Mouse (Mus musculus) ES-Bruce4 (cell line): ENCODE measurements at regions not wholly inside any gene's neighbourhood (a gene's known extent, or its start where the extent isn't known, plus 50 kb on each side); places are given as distances from the start of the nearest gene placed in this dataset.

Experiments
- CTCF ChIP-seq: IDR thresholded peaks from one replicate; pipeline ENCODE4 v1.8.1; 2011; ENCODE audit warnings: low read depth, low read length
- EP300 ChIP-seq: IDR thresholded peaks from 2 replicates; pipeline ENCODE4 v1.6.1; 2011; ENCODE audit warnings: low read depth, low read length; ENCODE audit not compliant: insufficient read depth
- POLR2A ChIP-seq: IDR thresholded peaks from one replicate; pipeline ENCODE4 v1.8.1; 2011; ENCODE audit warnings: low read length; ENCODE audit not compliant: insufficient read depth

DNA sequence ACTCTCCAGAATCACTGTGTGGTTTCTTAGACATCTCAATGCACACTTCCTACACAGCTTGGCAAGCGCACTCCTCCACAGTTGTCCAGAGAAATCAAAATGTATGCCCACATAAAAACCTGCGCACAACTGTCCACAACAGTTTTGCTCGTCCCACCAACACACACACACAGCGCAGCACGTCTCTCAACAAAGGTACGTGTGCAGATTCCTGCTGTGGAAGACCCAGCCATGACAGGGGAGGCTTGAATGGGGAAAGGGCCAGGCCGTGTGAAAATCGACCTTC, 80.4 kb upstream of the Enpep start:
- TF ChIP-seq POLR2A: no peak
- no peak for TF ChIP-seq CTCF
- no peak for TF ChIP-seq EP300
